9 mouse cellular contexts compared by ENCODE assay signal in genomic region chr8:70565561-70565960, GRCm38 (mm10). TPM values are rescaled to one million over a fixed set of nuclear protein-coding genes. Genes with fewer than 3 reads are reported as not detected.
DNase-seq lines count a peak whose midpoint lies in the region; ATAC-seq lines count a peak whose summit lies in the region.
"Had no signal": no experiment of that assay in that cellular context is flagged by ENCODE, and none has a peak within 500 bp of the region (broad histone marks: within the 10 kb centered on the region; RNA-seq: fewer than 3 reads in every experiment).

No protein-coding gene starts in this region.

- H3K9me3 ChIP-seq in liver, embryonic 12.5 days (replicated peaks), result no peaks in the 10 kb centered on the region
- no peaks in the 10 kb centered on the region for H3K9me3 ChIP-seq in liver, embryonic 11.5 days (ENCODE audit: control insufficient read depth, low read length)
- H3K9me3 ChIP-seq: limb, embryonic 15.5 days had no signal

- H3K4me1 ChIP-seq in liver, embryonic 12.5 days, result peaks cover 61% of the 10 kb centered on the region
- peaks cover 47% of the 10 kb centered on the region for H3K4me1 ChIP-seq in liver, embryonic 11.5 days (replicated peaks; ENCODE audit: control insufficient read depth, insufficient read depth, low read length)

- H3K27ac ChIP-seq in liver, embryonic 12.5 days, result no peak overlapping the region
- no peak overlapping the region for H3K27ac ChIP-seq in liver, embryonic 11.5 days (ENCODE audit: low read depth, low read length)
- H3K27ac ChIP-seq: limb, embryonic 15.5 days had no signal

- ATAC-seq in liver, embryonic 12.5 days, result no peak
- ATAC-seq in liver, embryonic 11.5 days (replicated peaks; ENCODE audit: low FRiP score), result no peak
- no peak for ATAC-seq in inflammation-experienced regulatory T-cells, adult 6 months

- 21% methylated on average over 3 of the region's 3 CpGs for WGBS in liver, embryonic 12.5 days (ENCODE audit: insufficient replicate concordance)
- 45% methylated on average over 3 of the region's 3 CpGs for WGBS in liver, embryonic 11.5 days

- H3K27me3 ChIP-seq in liver, embryonic 12.5 days (replicated peaks), result no peaks in the 10 kb centered on the region
- H3K27me3 ChIP-seq in liver, embryonic 11.5 days (replicated peaks; ENCODE audit: control insufficient read depth, insufficient read depth, low read length), result no peaks in the 10 kb centered on the region
- H3K27me3 ChIP-seq: limb, embryonic 15.5 days had no signal

- H3K4me3 ChIP-seq in liver, embryonic 12.5 days, result no peak overlapping the region
- H3K4me3 ChIP-seq in liver, embryonic 11.5 days (ENCODE audit: low read depth, low read length), result no peak overlapping the region
- H3K4me3 ChIP-seq: limb, embryonic 15.5 days had no signal

- H3K4me2 ChIP-seq in liver, embryonic 12.5 days, result no peak overlapping the region
- H3K4me2 ChIP-seq in liver, embryonic 11.5 days, result no peak overlapping the region
- H3K4me2 ChIP-seq: limb, embryonic 15.5 days had no signal

- H3K9ac ChIP-seq in liver, embryonic 12.5 days, result 0 out of 2 replicates have a peak overlapping the region, but pooled peaks have one; percentile 2
- H3K9ac ChIP-seq in liver, embryonic 11.5 days (ENCODE audit: low read depth, low read length), result no peak overlapping the region
- H3K9ac ChIP-seq: limb, embryonic 15.5 days had no signal

- 0 out of 2 replicates have a peak, but pooled peaks cover 2% of the 10 kb centered on the region for H3K36me3 ChIP-seq in liver, embryonic 12.5 days
- no peaks in the 10 kb centered on the region for H3K36me3 ChIP-seq in liver, embryonic 11.5 days (ENCODE audit: control insufficient read depth, insufficient read depth, low read length)

- peak; percentile 44 to 74 for DNase-seq in adrenal gland, adult (ENCODE audit: inconsistent age in 2 of 2, low spot score in 1 of 2)
- DNase-seq in adrenal gland, adult 2 months, result no peak
- no peak for DNase-seq in liver, embryonic 11.5 days (ENCODE audit: low spot score)
- DNase-seq in kidney, adult 9 months, result peak; percentile 58
- DNase-seq in testis, postnatal 14 days (ENCODE audit: low spot score), result peak; percentile 86
- DNase-seq in right cerebral cortex, adult 18-20 months, result no peak

RNA-seq across cellular contexts. Expression of gene Ell, which starts 26.3 kb away (rescaled TPM):
- total RNA-seq in adrenal gland, adult 2 months (2021), result 10 to 100 TPM; 26.1 to 29.6 TPM
- polyA plus RNA-seq in adrenal gland, adult 2 months (2012; rRNA removed), result 31.1 and 36.1 TPM in 2 replicates
- polyA plus RNA-seq in liver, embryonic 12.5 days (2016; fragmentation: Nextera tagmentation; extraction: Ambion mirVana), result 13.1 TPM in 2 replicates
- polyA plus RNA-seq in liver, embryonic 11.5 days (2014; fragmentation: Nextera tagmentation; extraction: Ambion mirVana), result 20.3 and 20.7 TPM in 2 replicates
- polyA plus RNA-seq in inflammation-experienced regulatory T-cells, adult 6 months (2017; shearing (Covaris generic)), result 10 to 100 TPM; 30.5 to 37.0 (median 35.6) TPM

RNA-seq across cellular contexts. Expression of gene Isyna1, which starts 28.6 kb away (rescaled TPM):
- total RNA-seq in adrenal gland, adult 2 months (2021), result 100 to 1,000 TPM; 103 to 199 TPM
- polyA plus RNA-seq in adrenal gland, adult 2 months (2012; rRNA removed), result 344 and 376 TPM in 2 replicates
- 114 and 115 TPM in 2 replicates for polyA plus RNA-seq in liver, embryonic 12.5 days (2016; fragmentation: Nextera tagmentation; extraction: Ambion mirVana)
- 177 and 188 TPM in 2 replicates for polyA plus RNA-seq in liver, embryonic 11.5 days (2014; fragmentation: Nextera tagmentation; extraction: Ambion mirVana)
- 10 to 100 TPM; 27.6 to 32.6 (median 31.7) TPM for polyA plus RNA-seq in inflammation-experienced regulatory T-cells, adult 6 months (2017; shearing (Covaris generic))

RNA-seq across cellular contexts. Expression of gene Kxd1, which starts 37.8 kb away (rescaled TPM):
- total RNA-seq in adrenal gland, adult 2 months (2021), result 10 to 100 TPM; 75.9 to 82.8 TPM
- 83.0 and 87.3 TPM in 2 replicates for polyA plus RNA-seq in adrenal gland, adult 2 months (2012; rRNA removed)
- polyA plus RNA-seq in liver, embryonic 12.5 days (2016; fragmentation: Nextera tagmentation; extraction: Ambion mirVana), result 44.7 and 45.0 TPM in 2 replicates
- polyA plus RNA-seq in liver, embryonic 11.5 days (2014; fragmentation: Nextera tagmentation; extraction: Ambion mirVana), result 68.8 and 75.2 TPM in 2 replicates
- polyA plus RNA-seq in inflammation-experienced regulatory T-cells, adult 6 months (2017; shearing (Covaris generic)), result 100 to 1,000 TPM; 138 to 187 (median 180) TPM

RNA-seq across cellular contexts. Expression of gene Fkbp8, which starts 38.0 kb away (rescaled TPM):
- total RNA-seq in adrenal gland, adult 2 months (2021), result 100 to 1,000 TPM; 269 to 287 TPM
- polyA plus RNA-seq in adrenal gland, adult 2 months (2012; rRNA removed), result 602 and 610 TPM in 2 replicates
- 223 and 224 TPM in 2 replicates for polyA plus RNA-seq in liver, embryonic 12.5 days (2016; fragmentation: Nextera tagmentation; extraction: Ambion mirVana)
- polyA plus RNA-seq in liver, embryonic 11.5 days (2014; fragmentation: Nextera tagmentation; extraction: Ambion mirVana), result 261 and 285 TPM in 2 replicates
- polyA plus RNA-seq in inflammation-experienced regulatory T-cells, adult 6 months (2017; shearing (Covaris generic)), result 100 to 1,000 TPM; 133 to 156 (median 138) TPM

RNA-seq across cellular contexts. Expression of gene Ssbp4, which starts 43.1 kb away (rescaled TPM):
- total RNA-seq in adrenal gland, adult 2 months (2021), result 100 to 1,000 TPM in 1 of 2 experiments, 10 to 100 TPM in 1; 76.2 to 110 TPM
- 476 and 593 TPM in 2 replicates for polyA plus RNA-seq in adrenal gland, adult 2 months (2012; rRNA removed)
- polyA plus RNA-seq in liver, embryonic 12.5 days (2016; fragmentation: Nextera tagmentation; extraction: Ambion mirVana), result 96.4 and 98.0 TPM in 2 replicates
- polyA plus RNA-seq in liver, embryonic 11.5 days (2014; fragmentation: Nextera tagmentation; extraction: Ambion mirVana), result 144 and 173 TPM in 2 replicates
- 10 to 100 TPM in 2 of 3 experiments, 1 to 10 TPM in 1; 2.6 to 16.2 (median 14.7) TPM for polyA plus RNA-seq in inflammation-experienced regulatory T-cells, adult 6 months (2017; shearing (Covaris generic))

Comparison
In these comparisons a context has a peak if more than half of its experiments do, and no peak if none do; other contexts are left out.
1. DNase-seq: peak in adrenal gland, adult (2 of 2), kidney, adult 9 months (single experiment) and testis, postnatal 14 days (single experiment); none in adrenal gland, adult 2 months (single experiment), liver, embryonic 11.5 days (single experiment) and right cerebral cortex, adult 18-20 months (single experiment).